Mouse (Mus musculus) olfactory bulb, adult 2 months (tissue): Measurements from ENCODE around the gene Kit. TPM values are rescaled to one million over a fixed set of nuclear protein-coding genes. Genes with fewer than 3 reads are reported as not detected.

ENCODE experiments used
- H3K27ac ChIP-seq: fragments of 200-500 bp; 2 replicates; pipeline ENCODE4 v1.5.1; 2012; ENCODE audit warnings: low read depth, low read length; ENCODE audit not compliant: insufficient read depth
- H3K4me1 ChIP-seq: fragments of 200-500 bp; 2 replicates; pipeline ENCODE4 v1.6.1; 2012; ENCODE audit warnings: low read length; ENCODE audit not compliant: control insufficient read depth, insufficient read depth
- H3K4me3 ChIP-seq: fragments of 200-500 bp; 2 replicates; pipeline ENCODE4 v1.5.1; 2012; ENCODE audit warnings: mild to moderate bottlenecking, low read depth, low read length, moderate library complexity; ENCODE audit not compliant: insufficient read depth
- CTCF ChIP-seq: fragments of 200-500 bp; IDR thresholded peaks from 2 replicates; pipeline ENCODE4 v1.5.1; 2012; ENCODE audit warnings: low read depth, mild to moderate bottlenecking, low read length, moderate library complexity; ENCODE audit not compliant: insufficient read depth
- POLR2A ChIP-seq: fragments of 200-500 bp; IDR thresholded peaks from 2 replicates; pipeline ENCODE4 v1.6.1; 2012; ENCODE audit warnings: mild to moderate bottlenecking, low read depth, low read length, moderate library complexity; ENCODE audit not compliant: insufficient read depth
- WGBS: fragments of 180-500 bp; shearing (Covaris S2); methylation state at CpG from one replicate; pipeline ENCODE4 v1.1.7; 2018; 5-methylcytosine and 5-hydroxymethylcytosine counted together
- polyA plus RNA-seq: library from polyadenylated mRNA; stranded (reverse); fragments of >200 nt; gene quantifications from 2 replicates; pipeline ENCODE4 v1.2.4, GENCODE M21; 2012; ENCODE audit warnings: low replicate concordance; ENCODE audit not compliant: missing spikeins, insufficient read depth, insufficient read length

Gene Kit
- polyA plus RNA-seq, 1 experiment, result not detected

DNA sequence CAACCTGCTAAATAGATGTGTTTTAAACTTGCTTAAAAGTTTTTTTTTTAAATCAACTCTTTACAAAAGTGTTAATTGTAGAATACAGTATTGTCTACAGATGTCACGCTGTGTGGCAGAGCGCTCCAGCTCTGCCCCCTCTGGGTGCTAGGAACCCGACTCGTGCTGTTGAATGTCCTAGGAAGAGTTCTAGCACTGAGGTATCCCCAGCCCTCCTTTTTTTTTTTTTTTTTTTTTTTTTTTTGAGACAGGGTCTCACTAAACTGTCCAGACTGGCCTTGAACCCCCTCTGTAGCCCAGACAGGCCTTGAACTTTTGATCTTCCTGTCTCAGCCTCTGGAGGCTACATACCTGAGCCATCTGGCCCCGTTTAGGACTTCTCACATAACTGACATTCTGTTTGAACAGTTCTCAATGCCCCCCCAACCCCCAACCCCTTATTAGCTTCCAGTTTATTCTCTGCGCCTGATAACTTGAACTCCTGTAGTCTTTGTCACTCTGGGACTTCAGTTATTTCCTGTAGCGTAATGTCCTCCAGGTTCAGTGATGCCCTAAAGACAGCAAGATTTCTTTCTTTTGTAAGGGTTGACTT is 130.0 kb downstream of the Kit start:
- Histone ChIP-seq H3K27ac (no peak overlapping the region), H3K4me3 (no peak overlapping the region), H3K4me1 (no peaks in the 10 kb centered on the region)
- 92% methylated on average over 7 of the region's 7 CpGs for WGBS
- no peak for TF ChIP-seq POLR2A
- no peak for TF ChIP-seq CTCF

DNA sequence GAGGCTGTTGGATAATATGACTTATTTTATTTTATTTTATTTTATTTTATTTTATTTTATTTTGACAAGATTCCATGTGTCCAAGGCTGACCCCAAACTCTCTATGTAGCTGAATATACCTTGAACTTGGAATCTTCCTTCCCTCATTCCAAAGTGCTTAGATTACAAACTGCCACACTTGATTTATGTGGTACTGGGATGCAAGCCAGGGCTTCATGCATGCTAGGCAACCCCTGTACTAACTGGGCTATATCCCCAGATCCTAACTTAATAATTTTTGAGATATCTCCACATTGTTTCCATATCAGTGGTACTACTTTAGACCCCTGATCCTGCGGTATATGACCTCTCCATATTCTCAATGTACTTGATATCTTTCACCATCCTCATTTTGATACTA is 130.7 kb downstream of the Kit start:
- 100% methylated on average over 1 of the region's 1 CpGs for WGBS
- TF ChIP-seq POLR2A (no peak), CTCF (no peak)
- Histone ChIP-seq H3K4me3 (no peak overlapping the region), H3K27ac (no peak overlapping the region), H3K4me1 (no peaks in the 10 kb centered on the region)
